Mouse (Mus musculus): Measurements from ENCODE around the gene Jup. TPM values are rescaled to one million over a fixed set of nuclear protein-coding genes. Genes with fewer than 3 reads are reported as not detected.
"Not testable (repeated sequence)": the region's sequence is repeated elsewhere in the genome, so short reads cannot be mapped to it uniquely, and the experiment has no call there.

Gene Jup
- polyA plus RNA-seq, 1 experiment from 2014 or later, result 24.3 TPM

- no peaks in the 10 kb centered on the region for H3K9me3 ChIP-seq (replicated peaks)
- H3K27me3 ChIP-seq (replicated peaks), result peaks cover 42% of the 10 kb centered on the region
- 58% methylated on average over 6 of the region's 6 CpGs for WGBS (ENCODE audit: insufficient replicate concordance)
- no peak within 1 kb of the TSS for H3K4me3 ChIP-seq
- no peak within 1 kb of the TSS for H3K9ac ChIP-seq
- ATAC-seq, result no peak
- no peak within 1 kb of the TSS for H3K4me2 ChIP-seq
- no peak within 1 kb of the TSS for H3K27ac ChIP-seq
- no peaks in the 10 kb centered on the region for H3K36me3 ChIP-seq
- no peaks in the 10 kb centered on the region for H3K4me1 ChIP-seq
Measured at GRCm38 (mm10) chr11:100333944-100334457, 63.6 kb downstream of the Jup start, which contains the start of gene Gast. Gast (plus strand) TSS chr11:100334407.

GRCm38 (mm10) chr11:100332766-100333515, 64.6 kb downstream of the Jup start:
- no peak overlapping the region for H3K4me2 ChIP-seq
- no peak overlapping the region for H3K9ac ChIP-seq
- no peaks in the 10 kb centered on the region for H3K36me3 ChIP-seq
- H3K27ac ChIP-seq, result no peak overlapping the region
- no peaks in the 10 kb centered on the region for H3K9me3 ChIP-seq (replicated peaks)
- H3K27me3 ChIP-seq (replicated peaks), result peaks cover 31% of the 10 kb centered on the region
- H3K4me1 ChIP-seq, result no peaks in the 10 kb centered on the region
- WGBS (ENCODE audit: insufficient replicate concordance), result 57% methylated on average over 9 of the region's 9 CpGs
- no peak overlapping the region for H3K4me3 ChIP-seq
- no peak for ATAC-seq

- not testable (repeated sequence) for H3K9ac ChIP-seq; H3K4me2 ChIP-seq; H3K4me1 ChIP-seq; H3K4me3 ChIP-seq; H3K27ac ChIP-seq; ATAC-seq; H3K9me3 ChIP-seq (replicated peaks); H3K36me3 ChIP-seq
- H3K27me3 ChIP-seq (replicated peaks), result peaks cover 28% of the 10 kb centered on the region; the same call in 1 of the 2 replicates
- WGBS (ENCODE audit: insufficient replicate concordance), result 54% methylated on average over 8 of the region's 8 CpGs
Measured at GRCm38 (mm10) chr11:100330816-100331375, 66.7 kb downstream of the Jup start.

- no peak for ATAC-seq
- H3K9me3 ChIP-seq (replicated peaks), result no peaks in the 10 kb centered on the region
- H3K27ac ChIP-seq, result no peak overlapping the region
- H3K9ac ChIP-seq, result no peak overlapping the region
- no peaks in the 10 kb centered on the region; the same call in 1 of the 2 replicates for H3K4me1 ChIP-seq
- H3K27me3 ChIP-seq (replicated peaks), result peaks cover 28% of the 10 kb centered on the region; the same call in 1 of the 2 replicates
- no peaks in the 10 kb centered on the region for H3K36me3 ChIP-seq
- WGBS (ENCODE audit: insufficient replicate concordance), result 51% methylated on average over 16 of the region's 16 CpGs
- no peak overlapping the region for H3K4me2 ChIP-seq
- no peak overlapping the region for H3K4me3 ChIP-seq
Measured at GRCm38 (mm10) chr11:100330235-100330634, 67.3 kb downstream of the Jup start.

GRCm38 (mm10) chr11:100327761-100328160, 69.8 kb downstream of the Jup start:
- Histone ChIP-seq H3K36me3 (peaks cover 3% of the 10 kb centered on the region), H3K9ac (no peak overlapping the region), H3K27me3 (replicated peaks) (peaks cover 21% of the 10 kb centered on the region; the same call in 1 of the 2 replicates), H3K4me2 (no peak overlapping the region), H3K4me1 (no peaks in the 10 kb centered on the region; the same call in 1 of the 2 replicates), H3K27ac (no peak overlapping the region), H3K4me3 (no peak overlapping the region), H3K9me3 (replicated peaks) (no peaks in the 10 kb centered on the region)
- ATAC-seq, result no peak
- 64% methylated on average over 6 of the region's 6 CpGs for WGBS (ENCODE audit: insufficient replicate concordance)

GRCm38 (mm10) chr11:100327316-100327715, 70.2 kb downstream of the Jup start:
- WGBS (ENCODE audit: insufficient replicate concordance), result 70% methylated on average over 11 of the region's 11 CpGs
- peaks cover 16% of the 10 kb centered on the region; the same call in 1 of the 2 replicates for H3K27me3 ChIP-seq (replicated peaks)
- no peak overlapping the region for H3K4me2 ChIP-seq
- peaks cover 3% of the 10 kb centered on the region; the same call in 1 of the 2 replicates for H3K4me1 ChIP-seq
- no peak overlapping the region for H3K27ac ChIP-seq
- no peak overlapping the region for H3K9ac ChIP-seq
- ATAC-seq, result no peak
- no peaks in the 10 kb centered on the region for H3K9me3 ChIP-seq (replicated peaks)
- H3K4me3 ChIP-seq, result no peak overlapping the region
- peaks cover 7% of the 10 kb centered on the region for H3K36me3 ChIP-seq

GRCm38 (mm10) chr11:100325062-100325629, 72.4 kb downstream of the Jup start:
- ATAC-seq, result no peak
- Histone ChIP-seq H3K27ac (no peak overlapping the region), H3K9me3 (replicated peaks) (no peaks in the 10 kb centered on the region)

GRCm38 (mm10) chr11:100323578-100323977, 74.0 kb downstream of the Jup start:
- H3K4me3 ChIP-seq, result no peak overlapping the region
- no peak overlapping the region for H3K27ac ChIP-seq
- no peaks in the 10 kb centered on the region for H3K9me3 ChIP-seq (replicated peaks)
- H3K4me2 ChIP-seq, result no peak overlapping the region
- WGBS (ENCODE audit: insufficient replicate concordance), result 9% methylated on average over 3 of the region's 3 CpGs
- H3K4me1 ChIP-seq, result peaks cover 23% of the 10 kb centered on the region
- no peak overlapping the region for H3K9ac ChIP-seq
- no peaks in the 10 kb centered on the region for H3K27me3 ChIP-seq (replicated peaks)
- H3K36me3 ChIP-seq, result peaks cover 27% of the 10 kb centered on the region
- no peak for ATAC-seq

More at GRCm38 (mm10) chr11:100325062-100325629, 72.4 kb downstream of the Jup start:
- H3K4me3 ChIP-seq, result no peak overlapping the region
- no peak overlapping the region for H3K4me2 ChIP-seq
- WGBS (ENCODE audit: insufficient replicate concordance), result 71% methylated on average over 11 of the region's 11 CpGs
- H3K27me3 ChIP-seq (replicated peaks), result peaks cover 4% of the 10 kb centered on the region; the same call in 1 of the 2 replicates
- peaks cover 27% of the 10 kb centered on the region for H3K36me3 ChIP-seq
- H3K4me1 ChIP-seq, result peaks cover 17% of the 10 kb centered on the region
- no peak overlapping the region for H3K9ac ChIP-seq

GRCm38 (mm10) chr11:100322591-100323258, 74.8 kb downstream of the Jup start:
- H3K4me2 ChIP-seq, result peak overlapping the region; percentile 73; the same call in 1 of the 2 replicates
- no peaks in the 10 kb centered on the region for H3K27me3 ChIP-seq (replicated peaks)
- peaks cover 32% of the 10 kb centered on the region for H3K4me1 ChIP-seq
- H3K27ac ChIP-seq, result peak overlapping the region; percentile 66
- H3K36me3 ChIP-seq, result peaks cover 27% of the 10 kb centered on the region
- no peaks in the 10 kb centered on the region for H3K9me3 ChIP-seq (replicated peaks)
- WGBS (ENCODE audit: insufficient replicate concordance), result 51% methylated on average over 3 of the region's 3 CpGs
- H3K9ac ChIP-seq, result no peak overlapping the region
- H3K4me3 ChIP-seq, result no peak overlapping the region
- ATAC-seq, result no peak

GRCm38 (mm10) chr11:100321479-100322305, 75.9 kb downstream of the Jup start:
- Histone ChIP-seq H3K4me2 (peak overlapping the region; percentile 73), H3K4me3 (peak overlapping the region; percentile 80), H3K4me1 (peaks cover 39% of the 10 kb centered on the region), H3K9ac (peak overlapping the region; percentile 41; the same call in 1 of the 2 replicates), H3K36me3 (peaks cover 27% of the 10 kb centered on the region), H3K27ac (peak overlapping the region; percentile 66)
- H3K9me3 ChIP-seq (replicated peaks); H3K27me3 ChIP-seq (replicated peaks); ATAC-seq: not testable (repeated sequence)
- 73% methylated on average over 7 of the region's 7 CpGs for whole genome bisulfite sequencing (ENCODE audit: insufficient replicate concordance)
